Mouse (Mus musculus) mouse trophoblast stem cell (cell line): ENCODE measurements at regions not wholly inside any gene's neighbourhood (a gene's known extent, or its start where the extent isn't known, plus 50 kb on each side); places are given as distances from the start of the nearest gene placed in this dataset.

Source experiments
- in situ Hi-C, 2 experiments: fragments of 300-500 bp; cut with MseI, MboI; formaldehyde crosslinking; loops; 2 replicates in 1 of 2; 3 replicates in 1 of 2; pipeline ENCODE4 v1.15.1; 2025

GRCm38 (mm10) chr10:120624203-120624942 lies 148.1 kb upstream of the Hmga2 start:
- in situ Hi-C loops = no loop called here

- in situ Hi-C loops = no loop called here
Observed at GRCm38 (mm10) chr10:120616406-120617015, 140.2 kb upstream of the Hmga2 start.

GRCm38 (mm10) chr10:120612351-120612750 lies 136.1 kb upstream of the Hmga2 start:
- in situ Hi-C loops = no loop called here

- in situ Hi-C loops = no loop called here
Observed at GRCm38 (mm10) chr10:120610076-120610475, 133.8 kb upstream of the Hmga2 start.

DNA sequence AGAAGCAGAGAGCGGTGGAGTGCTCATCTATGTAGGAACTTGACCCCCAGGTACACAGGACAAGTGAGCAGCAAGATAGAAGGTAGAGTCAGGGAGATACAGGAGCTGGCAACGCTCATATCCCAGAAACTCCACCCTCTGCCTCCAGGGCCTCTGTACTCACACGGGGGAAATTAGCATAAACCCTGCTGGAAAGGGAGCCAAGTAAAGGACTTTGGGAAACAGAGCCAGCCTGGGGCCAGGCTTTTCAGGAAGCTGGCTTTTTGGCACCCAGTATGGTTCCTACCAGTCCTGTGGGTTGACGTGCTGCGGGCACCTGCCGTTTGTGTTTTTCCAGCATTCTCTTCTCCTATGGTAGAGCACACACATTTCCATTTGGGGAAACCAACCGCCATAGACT lies 128.2 kb upstream of the Hmga2 start:
- in situ Hi-C loops = no loop called here

DNA sequence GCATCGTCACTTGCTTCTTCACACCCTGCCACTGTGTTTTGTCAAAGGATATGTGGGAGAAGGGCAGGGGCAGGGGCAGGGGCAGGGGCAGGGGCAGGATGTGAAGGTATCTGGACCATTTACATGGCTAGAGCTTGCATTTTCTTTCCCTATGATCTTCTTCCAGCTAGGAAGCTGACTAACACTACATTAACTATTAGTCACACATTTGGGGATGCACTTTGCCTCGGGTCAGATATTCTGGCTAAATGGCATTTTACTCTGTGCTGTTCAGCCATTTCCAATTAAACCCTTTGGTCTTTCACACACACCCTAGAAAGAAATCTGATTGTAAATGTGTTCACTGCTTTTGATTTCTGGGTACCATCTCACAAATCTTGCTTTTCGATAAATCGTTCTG lies 126.9 kb upstream of the Hmga2 start:
- in situ Hi-C loops = no loop called here

DNA sequence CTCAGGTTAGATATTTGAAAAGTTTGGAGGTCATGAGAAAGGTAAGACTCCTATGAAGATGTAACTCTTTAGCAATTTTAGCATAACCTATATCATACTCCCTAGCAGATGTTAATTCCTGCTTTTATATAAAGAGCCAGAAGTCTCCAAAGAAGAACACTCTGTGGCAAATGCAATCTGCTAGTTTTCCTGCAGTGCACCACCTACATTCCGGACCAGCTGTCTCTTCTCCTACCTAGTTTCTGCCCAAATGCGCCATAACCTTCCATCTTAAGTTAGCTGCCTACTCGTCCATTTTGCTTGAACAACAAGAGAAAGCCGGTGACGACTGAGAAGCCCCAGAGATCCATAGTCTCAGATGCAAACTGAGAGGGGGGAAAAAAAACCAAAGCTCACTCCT lies 124.5 kb upstream of the Hmga2 start:
- in situ Hi-C loops = no loop called here

DNA sequence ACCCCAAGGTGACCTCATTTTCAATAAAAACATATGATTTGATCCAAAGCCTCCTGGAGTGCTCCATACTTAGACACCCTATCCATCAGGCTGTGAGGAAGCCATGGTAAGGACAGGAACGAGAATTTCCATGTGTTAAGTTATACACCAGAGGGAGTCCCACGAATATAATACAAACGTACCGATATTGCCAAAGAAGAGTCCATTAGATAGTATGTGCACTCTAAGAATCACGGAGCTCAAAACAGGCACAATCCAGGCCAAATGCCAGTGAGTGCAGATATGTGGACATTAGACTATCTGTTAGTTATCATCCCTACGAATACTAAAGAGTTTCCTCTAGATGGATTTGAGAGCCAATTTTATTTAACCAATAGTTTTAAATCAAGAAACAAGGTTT lies 123.3 kb upstream of the Hmga2 start:
- in situ Hi-C loops = loop anchor here in 1 of 2 experiments (25.0 kb wide), 1 partner anchor 263 kb away; no protein-coding TSS in a partner anchor

DNA sequence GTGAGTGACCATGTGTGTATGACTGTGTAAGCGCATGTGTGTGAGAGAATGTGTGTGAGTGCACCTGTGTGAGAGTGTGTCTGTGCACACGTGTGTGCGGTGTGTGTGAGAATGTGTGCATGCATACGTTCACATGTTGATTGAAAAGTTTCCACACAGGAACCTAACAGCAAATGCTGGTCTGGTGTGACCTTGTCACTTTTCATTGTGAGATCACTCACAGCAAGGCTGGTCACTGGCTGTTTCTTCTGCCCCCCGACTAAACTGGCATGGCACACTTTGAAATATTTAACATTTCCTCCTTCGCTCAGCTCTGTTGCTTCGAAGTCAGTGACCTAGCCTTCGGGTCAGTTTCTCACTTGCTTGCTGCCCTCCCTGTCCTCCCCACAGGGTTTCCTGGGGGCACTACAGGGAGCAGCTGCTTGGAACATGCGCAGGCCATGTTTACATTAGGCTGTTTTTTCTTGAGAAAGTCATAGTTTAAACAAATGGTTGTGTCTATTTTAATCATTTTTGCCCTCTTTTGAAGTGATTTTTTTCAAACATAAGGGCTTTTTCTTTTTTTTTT lies 121.1 kb upstream of the Hmga2 start:
- in situ Hi-C loops = loop anchor here in 1 of 2 experiments (25.0 kb wide), 1 partner anchor 265 kb away; no protein-coding TSS in a partner anchor

DNA sequence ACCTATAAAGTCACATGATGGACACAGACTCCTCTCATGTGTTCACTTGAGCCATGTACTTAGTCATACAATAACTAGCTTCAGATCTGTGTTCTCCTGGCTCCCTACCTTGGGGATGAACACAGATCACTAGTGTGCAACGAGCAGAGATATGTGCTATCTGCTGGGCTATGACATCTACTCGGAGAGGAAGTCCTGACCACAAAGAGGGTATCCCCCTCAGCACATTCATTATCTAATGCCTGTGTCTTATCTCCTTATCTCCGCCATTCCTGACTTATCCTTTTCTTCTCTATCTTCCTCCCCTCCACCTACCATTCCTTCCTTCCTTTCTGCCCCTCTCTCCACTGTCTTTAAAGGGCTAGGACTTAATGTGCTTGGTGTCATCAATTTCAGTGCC lies 118.9 kb upstream of the Hmga2 start:
- in situ Hi-C loops = loop anchor here in 1 of 2 experiments (25.0 kb wide), 1 partner anchor 267 kb away; no protein-coding TSS in a partner anchor

DNA sequence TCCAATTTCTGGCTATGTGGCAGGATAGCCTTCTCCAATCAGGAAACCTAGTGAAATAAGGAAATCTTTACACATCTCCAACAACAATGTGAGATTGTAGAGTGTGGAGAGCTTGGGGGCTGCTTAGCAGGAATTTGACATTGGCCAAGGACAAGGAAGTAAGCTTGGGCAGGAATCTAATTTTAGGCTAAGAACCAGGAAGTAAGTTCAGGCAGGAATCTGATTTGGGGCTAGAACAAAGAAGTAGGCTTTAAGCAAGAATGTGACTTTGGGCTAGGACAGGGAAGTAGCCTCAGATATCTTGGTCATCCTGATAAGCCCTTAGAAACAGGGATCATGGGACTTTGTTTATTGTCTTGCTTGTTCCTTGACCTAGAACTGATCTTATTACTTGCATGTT lies 117.6 kb upstream of the Hmga2 start:
- in situ Hi-C loops = loop anchor here in 1 of 2 experiments (25.0 kb wide), 1 partner anchor 268 kb away; no protein-coding TSS in a partner anchor

DNA sequence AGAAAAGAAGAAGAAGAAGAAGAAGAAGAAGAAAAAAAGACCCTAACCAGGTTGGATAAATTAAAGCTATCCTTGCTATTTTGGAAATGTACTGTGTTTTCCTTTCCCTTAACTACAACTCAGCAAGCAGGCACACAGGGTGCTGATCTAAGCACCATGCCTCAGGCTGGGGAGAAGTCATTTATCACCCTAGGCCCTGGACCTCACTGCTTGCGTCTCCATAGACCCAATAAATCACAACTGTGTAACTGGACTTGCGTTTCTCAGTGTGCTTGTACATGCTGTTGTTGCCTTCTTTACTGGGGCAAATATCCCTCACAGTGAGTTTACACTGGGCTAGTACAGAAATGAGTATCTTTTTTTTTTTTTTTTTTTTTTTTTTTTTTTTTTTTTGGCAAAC lies 113.4 kb upstream of the Hmga2 start:
- in situ Hi-C loops = loop anchor here (10.0 to 25.0 kb wide), 3 partner anchors 75 to 273 kb away; no protein-coding TSS in a partner anchor

DNA sequence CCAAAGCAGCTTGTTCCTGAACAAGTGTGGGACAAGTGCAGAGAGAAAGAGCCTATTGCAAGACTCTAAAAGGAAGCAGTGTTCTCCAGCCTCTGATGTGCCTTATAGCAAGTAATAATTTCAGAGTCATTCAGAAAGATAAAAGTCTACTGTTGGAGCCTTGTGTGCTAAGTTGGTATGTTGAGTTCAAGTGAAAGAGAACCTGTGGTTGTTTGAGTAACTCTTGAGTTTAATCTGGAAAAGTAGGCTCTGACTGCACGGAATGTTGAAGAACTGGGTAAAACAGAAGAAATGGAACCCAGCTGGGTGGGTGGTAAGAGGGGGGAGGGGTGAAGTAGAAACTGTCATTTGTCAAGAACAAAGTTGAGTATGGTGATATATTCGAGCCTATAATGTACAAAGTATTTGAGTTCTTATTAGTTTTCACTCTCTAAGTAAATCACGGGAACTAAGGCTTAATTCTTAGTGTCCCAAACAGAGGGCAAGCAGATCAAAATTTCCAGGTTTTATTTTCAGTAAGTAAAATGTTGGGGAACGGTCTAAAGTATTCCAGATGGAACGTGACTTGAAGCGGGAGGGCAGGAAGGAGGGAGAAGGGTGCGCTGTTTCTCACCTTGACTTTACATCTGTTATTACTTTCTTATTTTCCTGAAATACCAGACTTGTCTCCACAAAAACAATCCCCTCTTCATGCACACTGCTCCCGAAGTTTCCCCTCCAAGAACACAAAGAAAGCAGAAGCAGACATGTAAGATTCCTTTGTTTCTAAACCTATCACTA lies 111.8 kb upstream of the Hmga2 start:
- in situ Hi-C loops = loop anchor here (10.0 to 25.0 kb wide), 3 partner anchors 77 to 274 kb away; no protein-coding TSS in a partner anchor

- in situ Hi-C loops = loop anchor here (10.0 to 25.0 kb wide), 3 partner anchors 78 to 275 kb away; no protein-coding TSS in a partner anchor
Observed at GRCm38 (mm10) chr10:120587179-120587578, 110.9 kb upstream of the Hmga2 start.

DNA sequence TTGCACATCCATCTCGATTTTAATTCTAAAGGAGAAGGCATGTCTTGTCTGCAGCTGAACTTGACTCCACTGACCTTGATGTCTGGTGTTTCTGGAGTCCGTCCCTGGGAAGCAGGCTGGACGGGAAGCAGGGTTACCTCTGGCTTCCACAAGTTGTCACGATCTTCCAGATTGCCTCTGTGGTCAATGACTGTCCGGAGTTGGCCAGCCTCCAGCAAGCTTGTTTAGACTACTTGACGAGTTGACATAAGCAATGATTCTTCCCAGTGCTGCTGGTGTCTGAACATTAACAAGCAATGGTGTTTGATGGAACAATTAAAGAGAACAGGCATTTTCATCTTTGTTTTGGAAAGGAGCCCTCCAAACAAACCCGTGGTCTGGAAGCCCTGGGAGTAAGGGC lies 106.2 kb upstream of the Hmga2 start:
- in situ Hi-C loops = loop anchor here (10.0 to 25.0 kb wide), 3 partner anchors 82 to 280 kb away; no protein-coding TSS in a partner anchor

DNA sequence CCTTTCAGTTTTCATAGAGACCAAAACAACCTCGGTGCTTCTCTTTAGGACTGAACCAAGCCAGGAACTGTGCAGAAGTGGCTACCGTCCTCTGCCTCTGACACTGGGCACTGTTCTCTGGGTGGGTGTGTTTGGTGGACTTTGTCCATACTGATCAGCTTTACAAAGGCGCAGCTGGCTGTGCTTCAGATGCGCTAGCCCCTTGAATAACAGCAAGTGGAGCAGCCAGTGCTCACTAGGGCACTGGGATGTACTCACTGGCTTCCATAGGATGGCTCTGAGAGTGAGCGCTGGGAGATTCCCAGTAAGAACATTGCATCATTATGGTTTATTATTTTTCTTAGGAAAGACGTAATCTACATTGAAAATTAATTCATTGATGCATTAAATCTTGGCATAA lies 105.3 kb upstream of the Hmga2 start:
- in situ Hi-C loops = loop anchor here (10.0 to 25.0 kb wide), 3 partner anchors 83 to 281 kb away; no protein-coding TSS in a partner anchor

DNA sequence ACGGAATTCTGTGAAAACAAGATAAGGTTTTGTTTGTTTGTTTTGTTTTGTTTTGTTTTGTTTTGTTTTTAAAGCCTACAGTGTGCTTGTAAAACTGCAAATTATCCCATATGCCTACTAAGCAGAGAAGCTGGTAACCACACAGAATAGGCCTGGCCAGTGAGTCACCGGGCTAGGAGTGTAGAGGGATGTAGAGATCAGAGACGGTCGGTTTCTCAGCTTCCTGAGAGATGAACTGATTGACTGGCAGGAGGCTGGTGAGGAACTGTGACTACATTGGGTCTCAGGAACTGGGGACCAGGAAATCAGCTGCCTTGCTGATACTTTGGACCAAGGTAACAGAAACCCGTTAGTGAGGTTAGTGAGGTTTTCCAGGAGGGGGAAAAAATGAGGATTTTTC lies 100.6 kb upstream of the Hmga2 start:
- in situ Hi-C loops = loop anchor here in 1 of 2 experiments (25.0 kb wide), 1 partner anchor 285 kb away; no protein-coding TSS in a partner anchor

GRCm38 (mm10) chr10:120576148-120576547 lies 99.9 kb upstream of the Hmga2 start:
- in situ Hi-C loops = loop anchor here in 1 of 2 experiments (25.0 kb wide), 1 partner anchor 286 kb away; no protein-coding TSS in a partner anchor

GRCm38 (mm10) chr10:120571340-120571739 lies 95.1 kb upstream of the Hmga2 start:
- in situ Hi-C loops = no loop called here

GRCm38 (mm10) chr10:120565992-120566391 lies 89.7 kb upstream of the Hmga2 start:
- in situ Hi-C loops = no loop called here

- in situ Hi-C loops = no loop called here
Observed at GRCm38 (mm10) chr10:120564859-120565258, 88.6 kb upstream of the Hmga2 start.
